Mouse (Mus musculus) spleen, postnatal 36 days (tissue): Measurements from ENCODE around the gene Adcy6.

ENCODE experiments used
- DNase-seq, 2 experiments: peaks; one replicate each; pipeline ENCODE4 v3.0.0; 2022; ENCODE audit warnings: low spot score in 2 of 2, mixed read lengths in 1 of 2

Gene Adcy6

DNA sequence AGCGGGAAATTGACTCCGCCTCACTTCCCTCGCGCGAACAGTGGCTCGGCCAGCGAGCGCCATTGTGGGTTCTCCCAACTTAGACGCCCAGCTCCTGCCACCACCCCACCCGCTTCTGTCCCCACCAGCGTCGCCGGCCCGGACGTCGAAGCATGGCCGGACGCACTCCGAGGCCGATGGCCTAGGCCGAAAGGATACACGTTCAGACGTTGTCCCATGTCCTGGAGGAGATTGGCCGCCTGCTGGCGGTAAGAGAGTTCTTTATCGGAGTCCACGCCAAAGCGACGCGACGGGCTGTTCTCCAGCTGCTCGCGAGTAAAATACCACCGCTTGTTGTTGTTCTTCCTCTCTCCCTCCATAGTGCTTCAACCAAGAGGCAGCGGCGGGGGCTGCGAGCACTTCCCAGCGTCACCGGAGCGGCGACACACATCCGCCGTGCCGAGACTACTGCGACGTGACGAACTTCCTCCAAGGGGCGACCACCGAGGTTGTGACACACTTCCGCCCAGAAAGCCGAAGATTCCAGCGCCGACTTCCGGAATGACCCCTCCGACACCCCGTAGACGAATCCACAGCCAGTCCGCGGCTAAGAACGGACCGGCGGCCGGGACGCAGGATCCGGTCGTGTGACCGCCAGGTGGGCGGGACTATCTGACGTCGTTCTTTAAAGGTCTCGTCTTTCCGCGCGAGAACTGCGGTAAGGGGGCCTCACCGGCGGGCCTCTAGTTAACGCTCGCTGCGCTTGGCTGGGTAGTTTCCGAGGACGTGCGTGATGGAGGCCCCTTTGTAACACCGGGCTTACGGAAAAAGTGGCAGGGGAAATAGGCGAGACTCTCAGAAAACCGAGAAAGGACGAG lies 42.4 kb downstream of the Adcy6 start:
- DNase-seq = peak; percentile 99

DNA sequence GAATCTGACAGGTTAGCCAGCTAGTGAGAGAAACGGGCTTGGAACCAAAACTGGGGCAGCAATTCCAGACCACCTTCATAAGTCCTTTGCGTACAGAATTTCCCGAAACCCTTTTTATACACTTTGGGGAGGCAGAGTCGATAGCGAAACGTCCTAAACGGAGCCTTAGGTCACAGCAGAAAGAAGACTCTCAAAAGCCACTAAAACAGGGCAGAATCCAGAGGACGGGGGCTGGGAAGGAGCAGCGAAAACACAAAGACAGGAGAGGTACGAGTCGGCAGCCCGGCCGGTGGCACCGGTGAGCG lies 43.0 kb downstream of the Adcy6 start:
- DNase-seq = no peak

DNA sequence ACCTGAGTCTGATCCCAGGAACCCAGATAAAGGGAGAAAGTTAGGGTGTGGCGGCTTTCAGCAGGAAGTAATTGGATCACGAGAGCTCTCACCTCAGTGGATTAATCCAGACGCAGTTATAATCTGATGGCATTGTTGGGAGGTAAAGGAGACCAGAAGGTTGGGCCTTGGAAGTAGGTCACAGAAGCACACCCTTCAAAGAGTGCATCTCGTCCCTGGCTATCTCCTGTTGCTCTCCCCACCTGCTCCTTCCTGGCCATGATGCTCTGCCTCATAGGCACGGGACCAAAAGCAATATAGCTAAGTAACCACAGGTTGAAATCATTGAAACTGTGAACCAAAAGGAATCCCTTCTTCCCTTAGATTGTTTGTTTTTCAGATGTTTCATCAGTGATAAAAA lies 52.7 kb downstream of the Adcy6 start:
- DNase-seq = no peak

DNA sequence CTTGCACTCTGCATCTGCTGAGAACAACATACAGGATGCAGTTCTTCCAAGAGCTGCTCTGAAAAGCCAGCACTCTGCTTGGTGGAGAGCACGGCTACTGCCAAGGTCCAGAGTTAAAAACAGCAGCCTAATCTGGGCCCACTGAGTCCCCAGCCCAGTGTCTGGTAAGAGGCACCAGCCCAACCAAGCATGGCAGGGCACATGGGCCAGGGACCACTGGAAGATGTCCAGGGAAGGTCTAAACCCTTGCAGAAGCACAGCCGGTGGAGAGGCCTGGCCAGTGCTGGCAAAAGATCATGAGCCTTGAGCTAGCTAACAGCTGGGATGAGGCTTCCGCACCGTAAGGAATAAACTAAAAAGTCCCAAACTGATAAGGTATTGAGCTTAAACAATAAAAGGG lies 54.0 kb downstream of the Adcy6 start:
- no peak for DNase-seq

DNA sequence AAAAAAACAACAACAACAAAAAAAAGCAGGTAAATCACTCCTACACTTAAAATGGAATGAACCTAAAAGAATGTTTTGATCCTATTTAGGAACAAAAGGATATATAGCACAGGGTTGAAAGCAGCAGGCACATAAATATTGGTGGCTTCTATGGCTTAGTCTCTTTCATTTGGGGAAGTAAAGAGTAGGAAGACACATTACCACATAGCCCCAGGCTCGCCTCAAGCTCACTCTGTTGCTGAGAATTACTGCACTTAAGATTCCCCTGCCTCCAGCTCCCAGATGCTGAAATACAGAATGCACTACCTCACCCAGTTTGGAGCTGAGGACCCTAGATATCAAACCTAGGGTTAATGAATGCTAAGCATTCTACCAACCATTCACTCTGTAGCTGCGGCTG lies 57.1 kb downstream of the Adcy6 start:
- DNase-seq = no peak

DNA sequence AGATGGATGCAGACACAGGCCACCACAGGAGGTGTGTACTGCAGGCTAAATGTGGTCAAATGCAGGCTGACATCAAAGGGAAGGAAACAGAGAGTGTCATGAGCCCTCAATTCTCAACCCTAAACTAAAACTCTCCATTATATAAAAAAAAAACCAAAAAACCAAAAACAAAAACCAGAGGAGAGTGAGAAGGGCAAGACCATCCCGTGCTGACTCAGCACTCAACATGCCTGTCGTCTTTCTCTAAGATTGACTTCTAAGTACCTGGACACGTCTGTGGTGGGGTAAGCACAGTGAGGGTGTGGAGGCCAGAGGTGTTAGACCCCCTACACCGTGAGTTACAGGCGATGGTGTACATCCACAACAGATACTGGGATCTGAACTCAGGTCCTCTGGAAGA lies 63.0 kb downstream of the Adcy6 start:
- no peak for DNase-seq

DNA sequence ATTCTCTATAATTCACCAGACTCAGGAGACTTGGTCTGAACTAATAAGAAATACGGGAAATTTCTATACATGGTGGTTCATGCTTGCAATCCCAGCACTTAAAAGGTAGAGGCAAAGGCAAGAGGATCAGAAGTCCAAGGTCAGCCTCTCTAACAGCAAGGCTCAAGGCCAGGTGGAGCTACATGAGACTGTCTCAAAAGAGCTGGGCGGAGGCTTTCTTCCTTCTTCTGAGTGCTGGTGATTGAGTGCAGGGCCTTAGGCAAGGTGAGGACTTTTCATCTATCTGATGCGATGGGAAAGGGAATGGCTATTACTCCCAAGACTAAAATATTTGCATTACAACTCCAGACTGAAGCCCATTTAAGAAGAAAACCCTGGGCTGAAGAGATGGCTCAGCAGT lies 64.7 kb downstream of the Adcy6 start:
- DNase-seq = no peak

DNA sequence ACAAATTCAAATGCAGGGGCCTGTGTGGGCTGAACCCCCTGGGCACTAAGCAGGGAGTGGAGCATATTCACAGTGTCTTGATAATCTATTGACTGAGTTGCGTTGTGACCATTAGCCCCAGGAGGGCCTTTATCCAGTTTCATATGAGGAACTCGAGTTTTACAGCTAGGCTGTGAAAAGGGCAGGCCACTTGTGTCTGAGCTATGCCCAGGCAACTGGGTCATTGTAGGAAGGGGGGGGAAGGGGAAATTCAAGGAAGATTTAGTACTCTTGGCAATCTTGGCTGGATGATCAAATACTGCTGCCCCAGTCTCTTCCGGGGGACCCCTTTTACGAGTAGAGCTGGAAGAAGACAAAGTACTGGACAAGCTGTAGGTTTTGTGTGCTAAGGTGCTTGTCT lies 66.5 kb downstream of the Adcy6 start:
- DNase-seq = no peak

DNA sequence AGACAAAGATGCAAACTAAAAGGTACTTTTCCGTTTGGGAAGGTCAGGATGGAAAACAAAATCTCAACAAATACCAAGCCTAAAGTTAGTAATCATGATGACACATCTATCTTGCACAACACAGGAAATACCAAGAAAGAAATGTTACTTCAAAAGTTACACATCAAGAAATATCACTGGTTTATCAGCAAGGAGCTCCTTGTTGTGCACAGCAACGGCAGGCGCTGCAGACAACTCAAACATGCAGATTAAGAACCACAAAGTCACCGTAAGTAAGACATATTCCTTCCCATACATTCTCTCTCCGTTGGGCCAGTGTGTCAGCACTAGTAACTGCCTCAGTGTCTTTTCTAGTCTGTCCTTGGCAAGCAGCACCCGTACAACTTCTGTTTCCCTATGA lies 68.8 kb downstream of the Adcy6 start:
- DNase-seq = no peak
